Mouse (Mus musculus): Measurements from ENCODE around the gene Pde6c. TPM values are rescaled to one million over a fixed set of nuclear protein-coding genes. Genes with fewer than 3 reads are reported as not detected.

The Pde6c gene
- polyA plus RNA-seq, 1 experiment from 2014 or later: 0.02 TPM

DNA sequence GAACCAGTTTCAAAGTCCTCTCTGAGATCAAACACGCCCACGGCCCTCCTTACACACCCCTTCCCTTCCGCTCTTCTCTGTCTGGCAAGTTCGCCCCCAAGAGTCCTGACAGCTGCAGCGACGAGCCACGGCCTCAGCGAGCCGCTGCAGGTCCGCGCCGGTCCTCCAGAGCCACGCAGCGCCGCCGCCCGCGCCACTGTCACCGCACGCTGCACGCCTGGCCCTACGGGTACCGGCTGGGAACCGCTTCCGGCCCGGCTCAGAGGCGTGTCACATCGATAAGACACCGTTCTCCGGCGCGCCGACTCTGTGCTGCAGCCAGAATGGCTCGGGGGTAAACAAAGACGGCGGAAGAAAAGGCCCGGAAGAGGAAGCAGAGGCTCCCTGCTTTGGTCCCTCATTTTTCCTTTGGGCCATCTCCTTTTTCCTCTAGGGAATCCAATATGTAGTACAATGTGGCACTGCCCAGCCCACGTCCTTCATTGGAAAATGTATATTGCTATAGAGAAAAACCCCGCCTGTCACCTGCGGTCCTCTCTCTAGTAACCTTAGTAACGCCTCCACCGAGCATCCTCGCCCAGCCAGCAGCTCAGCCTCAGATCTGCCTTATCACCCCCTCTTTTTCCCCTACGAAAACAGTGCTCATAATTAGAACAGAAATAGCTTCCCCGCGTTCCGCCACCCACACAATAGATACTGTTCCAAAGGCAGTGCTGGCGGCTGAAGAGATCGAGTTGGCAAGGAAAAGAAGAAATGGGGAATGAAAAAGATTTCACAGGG, 91.5 kb downstream of the Pde6c start, which contains the start of gene Fra10ac1:
Gene Fra10ac1, minus strand, starts transcription at position 252 of the 780 bp plus-strand sequence.
- no peaks in the 10 kb centered on the region for H3K27me3 ChIP-seq (ENCODE audit: control insufficient read depth, insufficient read depth, low read length)
- H3K4me2 ChIP-seq (replicated peaks; ENCODE audit: low read depth): peak within 1 kb of the TSS; percentile 75
- peak within 1 kb of the TSS; percentile 79 for H3K27ac ChIP-seq (replicated peaks)
- H3K9ac ChIP-seq (ENCODE audit: low read length): peak within 1 kb of the TSS; percentile 65
- H3K4me1 ChIP-seq (replicated peaks; ENCODE audit: control insufficient read depth, insufficient read depth): no peaks in the 10 kb centered on the region
- TF ChIP-seq EP300 (optimal IDR thresholded peaks at IDR 0.05): no peak
- TF ChIP-seq CTCF (IDR thresholded peaks at IDR 0.05; ENCODE audit: low read depth): peak; percentile 75
- ATAC-seq (ENCODE audit: low FRiP score, low TSS enrichment) (peak; percentile 100), DNase-seq (ENCODE audit: low spot score) (peak; percentile 94)
- peak within 1 kb of the TSS; percentile 71 for H3K4me3 ChIP-seq (ENCODE audit: low read depth, low read length)
- no peaks in the 10 kb centered on the region for H3K9me3 ChIP-seq (ENCODE audit: control insufficient read depth, low read length)
- WGBS: under 1% methylated on average over 49 of the region's 49 CpGs
- no peaks in the 10 kb centered on the region for H3K36me3 ChIP-seq (ENCODE audit: control insufficient read depth, insufficient read depth, low read length)

DNA sequence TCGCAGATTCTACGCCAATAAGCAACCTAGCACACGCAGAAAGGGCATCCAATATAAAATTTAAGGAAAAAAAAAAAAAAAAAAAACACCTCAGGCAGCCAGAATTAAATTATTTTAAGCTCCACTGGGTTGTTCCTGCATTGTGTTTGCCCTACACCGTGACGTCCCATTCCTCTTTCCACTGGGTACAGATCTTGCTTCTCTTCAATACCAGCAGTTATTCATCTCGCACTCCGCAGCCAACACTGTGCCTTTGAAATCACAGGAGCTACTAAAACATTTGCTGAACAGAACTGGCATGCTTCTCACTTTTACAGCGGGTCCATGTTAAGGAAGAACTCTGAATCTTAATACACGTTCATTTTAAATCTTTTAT, 92.1 kb downstream of the Pde6c start:
- Histone ChIP-seq H3K4me1 (replicated peaks; ENCODE audit: control insufficient read depth, insufficient read depth) (no peaks in the 10 kb centered on the region), H3K9ac (ENCODE audit: low read length) (peak overlapping the region; percentile 65), H3K9me3 (ENCODE audit: control insufficient read depth, low read length) (no peaks in the 10 kb centered on the region), H3K36me3 (ENCODE audit: control insufficient read depth, insufficient read depth, low read length) (no peaks in the 10 kb centered on the region), H3K27me3 (ENCODE audit: control insufficient read depth, insufficient read depth, low read length) (no peaks in the 10 kb centered on the region), H3K4me3 (ENCODE audit: low read depth, low read length) (peak overlapping the region; percentile 71), H3K4me2 (replicated peaks; ENCODE audit: low read depth) (peak overlapping the region; percentile 75), H3K27ac (replicated peaks) (peak overlapping the region; percentile 79; the same call in 1 of the 2 replicates)
- TF ChIP-seq CTCF (IDR thresholded peaks at IDR 0.05; ENCODE audit: low read depth) (no peak), EP300 (optimal IDR thresholded peaks at IDR 0.05) (no peak)
- WGBS: 12% methylated on average over 9 of the region's 9 CpGs
- DNase-seq (ENCODE audit: low spot score) (no peak), ATAC-seq (ENCODE audit: low FRiP score, low TSS enrichment) (no peak)

DNA sequence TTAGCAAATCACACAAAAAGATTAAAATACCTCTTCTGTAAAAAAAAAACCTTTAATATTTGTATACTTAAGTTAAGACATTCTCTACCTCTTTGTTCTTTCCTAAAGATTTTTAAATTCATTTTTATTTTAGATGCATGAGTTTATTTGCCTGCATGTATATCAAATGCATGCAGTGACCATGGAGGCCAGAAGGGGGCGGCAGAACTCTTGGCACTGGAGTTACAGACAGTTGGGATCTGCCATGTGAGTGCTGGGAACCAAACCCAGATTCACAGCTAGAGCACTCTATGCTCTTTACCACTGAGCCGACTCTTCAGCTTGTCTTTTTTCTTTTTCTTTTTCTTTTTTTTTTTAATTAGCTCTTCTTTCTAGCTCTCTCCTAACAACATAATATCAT, 96.1 kb downstream of the Pde6c start:
- Histone ChIP-seq H3K9ac (ENCODE audit: low read length) (no peak overlapping the region), H3K27me3 (ENCODE audit: control insufficient read depth, insufficient read depth, low read length) (no peaks in the 10 kb centered on the region), H3K36me3 (ENCODE audit: control insufficient read depth, insufficient read depth, low read length) (no peaks in the 10 kb centered on the region), H3K27ac (replicated peaks) (no peak overlapping the region), H3K4me2 (replicated peaks; ENCODE audit: low read depth) (no peak overlapping the region), H3K9me3 (ENCODE audit: control insufficient read depth, low read length) (no peaks in the 10 kb centered on the region), H3K4me1 (replicated peaks; ENCODE audit: control insufficient read depth, insufficient read depth) (no peaks in the 10 kb centered on the region), H3K4me3 (ENCODE audit: low read depth, low read length) (no peak overlapping the region)
- TF ChIP-seq CTCF (IDR thresholded peaks at IDR 0.05; ENCODE audit: low read depth) (peak; percentile 44), EP300 (optimal IDR thresholded peaks at IDR 0.05) (no peak)
- DNase-seq (ENCODE audit: low spot score) (no peak), ATAC-seq (ENCODE audit: low FRiP score, low TSS enrichment) (no peak)
- WGBS: 54% methylated on average over 2 of the region's 2 CpGs

DNA sequence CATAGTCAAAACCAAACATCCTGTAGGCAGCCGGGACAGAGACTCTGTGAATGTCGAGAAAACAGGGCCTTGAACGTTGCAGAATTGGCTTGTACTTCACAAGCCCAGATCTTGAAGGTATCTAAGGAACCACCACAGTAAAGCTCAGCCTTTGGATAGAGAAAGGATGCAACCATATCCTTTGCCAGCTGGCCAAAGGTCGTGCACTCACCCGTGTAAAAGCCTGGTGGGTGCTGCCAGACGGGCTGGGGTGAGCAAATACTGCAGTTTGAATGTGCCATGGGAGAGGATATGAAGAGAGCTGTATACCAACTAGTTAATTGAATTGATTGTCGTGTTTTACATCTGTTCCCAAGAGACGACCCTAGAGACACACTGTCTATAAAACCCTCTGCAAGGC, 99.5 kb downstream of the Pde6c start:
- TF ChIP-seq EP300 (optimal IDR thresholded peaks at IDR 0.05) (no peak), CTCF (IDR thresholded peaks at IDR 0.05; ENCODE audit: low read depth) (no peak)
- 46% methylated on average over 8 of the region's 8 CpGs for WGBS
- no peaks in the 10 kb centered on the region for H3K9me3 ChIP-seq (ENCODE audit: control insufficient read depth, low read length)
- no peak overlapping the region for H3K4me2 ChIP-seq (replicated peaks; ENCODE audit: low read depth)
- ATAC-seq (ENCODE audit: low FRiP score, low TSS enrichment) (no peak), DNase-seq (ENCODE audit: low spot score) (no peak)
- H3K27ac ChIP-seq (replicated peaks): no peak overlapping the region
- H3K9ac ChIP-seq (ENCODE audit: low read length): no peak overlapping the region
- H3K27me3 ChIP-seq (ENCODE audit: control insufficient read depth, insufficient read depth, low read length): no peaks in the 10 kb centered on the region
- no peak overlapping the region for H3K4me3 ChIP-seq (ENCODE audit: low read depth, low read length)
- no peaks in the 10 kb centered on the region for H3K4me1 ChIP-seq (replicated peaks; ENCODE audit: control insufficient read depth, insufficient read depth)
- H3K36me3 ChIP-seq (ENCODE audit: control insufficient read depth, insufficient read depth, low read length): no peaks in the 10 kb centered on the region

DNA sequence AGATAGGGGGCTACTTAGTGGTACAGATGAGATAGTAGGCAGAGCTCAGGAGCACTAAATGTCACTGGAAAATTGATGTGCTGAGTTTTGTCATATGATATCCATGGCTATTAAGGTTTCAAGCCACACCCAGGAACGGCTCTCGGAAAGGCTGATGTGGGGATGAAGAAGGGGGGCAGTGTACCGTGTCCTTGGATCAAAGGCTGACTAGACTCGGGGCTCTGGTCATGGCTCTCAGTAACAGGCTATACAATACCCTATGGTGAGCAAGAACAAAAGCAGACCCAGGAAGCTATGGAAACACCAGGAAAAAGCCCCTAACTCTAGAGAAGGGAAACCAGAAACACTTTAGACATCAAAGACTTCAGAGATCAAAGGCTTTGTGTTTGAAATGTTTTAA, 99.9 kb downstream of the Pde6c start:
- DNase-seq (ENCODE audit: low spot score): no peak
- no peak overlapping the region for H3K4me3 ChIP-seq (ENCODE audit: low read depth, low read length)
- TF ChIP-seq CTCF (IDR thresholded peaks at IDR 0.05; ENCODE audit: low read depth) (no peak), EP300 (optimal IDR thresholded peaks at IDR 0.05) (no peak)
- no peaks in the 10 kb centered on the region for H3K9me3 ChIP-seq (ENCODE audit: control insufficient read depth, low read length)
- no peaks in the 10 kb centered on the region for H3K36me3 ChIP-seq (ENCODE audit: control insufficient read depth, insufficient read depth, low read length)
- H3K4me2 ChIP-seq (replicated peaks; ENCODE audit: low read depth): no peak overlapping the region
- H3K27ac ChIP-seq (replicated peaks): no peak overlapping the region
- no peaks in the 10 kb centered on the region for H3K27me3 ChIP-seq (ENCODE audit: control insufficient read depth, insufficient read depth, low read length)
- ATAC-seq (ENCODE audit: low FRiP score, low TSS enrichment): no peak
- H3K9ac ChIP-seq (ENCODE audit: low read length): no peak overlapping the region
- no peaks in the 10 kb centered on the region for H3K4me1 ChIP-seq (replicated peaks; ENCODE audit: control insufficient read depth, insufficient read depth)
- WGBS: 17% methylated on average over 4 of the region's 4 CpGs

Other genes with a start within 250 kb of the Pde6c start
- 14.3 and 14.6 TPM in 2 replicates for gene Myof, start 89.2 kb upstream of the Pde6c start, polyA plus RNA-seq (2015; fragmentation: Nextera tagmentation; extraction: Ambion mirVana)
- 7.0 and 8.7 TPM in 2 replicates for gene Cep55, start 77.8 kb upstream of the Pde6c start, polyA plus RNA-seq (2015; fragmentation: Nextera tagmentation; extraction: Ambion mirVana)
- 6.8 and 7.5 TPM in 2 replicates for gene Ffar4, start 35.7 kb upstream of the Pde6c start, polyA plus RNA-seq (2015; fragmentation: Nextera tagmentation; extraction: Ambion mirVana)
- gene Rbp4, start 7.5 kb upstream of the Pde6c start, polyA plus RNA-seq (2015; fragmentation: Nextera tagmentation; extraction: Ambion mirVana): 21.3 and 31.7 TPM in 2 replicates
- gene Fra10ac1, start 91.4 kb downstream of the Pde6c start, polyA plus RNA-seq (2015; fragmentation: Nextera tagmentation; extraction: Ambion mirVana): 22.7 and 22.8 TPM in 2 replicates
- gene Lgi1, start 131.8 kb downstream of the Pde6c start, polyA plus RNA-seq (2015; fragmentation: Nextera tagmentation; extraction: Ambion mirVana): 1.0 and 2.1 TPM in 2 replicates